Mouse (Mus musculus): ENCODE measurements at regions not wholly inside any gene's neighbourhood (a gene's known extent, or its start where the extent isn't known, plus 50 kb on each side); places are given as distances from the start of the nearest gene placed in this dataset.

GRCm38 (mm10) chr17:73034420-73034819, 73.4 kb upstream of the Lclat1 start:
- TF ChIP-seq CTCF (IDR thresholded peaks at IDR 0.05; ENCODE audit: extremely low read depth, insufficient read depth, low read length): no peak
- TF ChIP-seq POLR2A (IDR thresholded peaks at IDR 0.05; ENCODE audit: extremely low read depth, insufficient read depth, low read length): no peak

Data from cortical plate, adult 2 months (tissue).